Mouse (Mus musculus) yolk sac, embryonic 10.5 days (tissue): ENCODE measurements around the gene Agrp.

Source experiments
- DNase-seq: peaks from one replicate; pipeline ENCODE4 v3.0.0-alpha.2; 2017; ENCODE audit warnings: low spot score

Gene Agrp

DNA sequence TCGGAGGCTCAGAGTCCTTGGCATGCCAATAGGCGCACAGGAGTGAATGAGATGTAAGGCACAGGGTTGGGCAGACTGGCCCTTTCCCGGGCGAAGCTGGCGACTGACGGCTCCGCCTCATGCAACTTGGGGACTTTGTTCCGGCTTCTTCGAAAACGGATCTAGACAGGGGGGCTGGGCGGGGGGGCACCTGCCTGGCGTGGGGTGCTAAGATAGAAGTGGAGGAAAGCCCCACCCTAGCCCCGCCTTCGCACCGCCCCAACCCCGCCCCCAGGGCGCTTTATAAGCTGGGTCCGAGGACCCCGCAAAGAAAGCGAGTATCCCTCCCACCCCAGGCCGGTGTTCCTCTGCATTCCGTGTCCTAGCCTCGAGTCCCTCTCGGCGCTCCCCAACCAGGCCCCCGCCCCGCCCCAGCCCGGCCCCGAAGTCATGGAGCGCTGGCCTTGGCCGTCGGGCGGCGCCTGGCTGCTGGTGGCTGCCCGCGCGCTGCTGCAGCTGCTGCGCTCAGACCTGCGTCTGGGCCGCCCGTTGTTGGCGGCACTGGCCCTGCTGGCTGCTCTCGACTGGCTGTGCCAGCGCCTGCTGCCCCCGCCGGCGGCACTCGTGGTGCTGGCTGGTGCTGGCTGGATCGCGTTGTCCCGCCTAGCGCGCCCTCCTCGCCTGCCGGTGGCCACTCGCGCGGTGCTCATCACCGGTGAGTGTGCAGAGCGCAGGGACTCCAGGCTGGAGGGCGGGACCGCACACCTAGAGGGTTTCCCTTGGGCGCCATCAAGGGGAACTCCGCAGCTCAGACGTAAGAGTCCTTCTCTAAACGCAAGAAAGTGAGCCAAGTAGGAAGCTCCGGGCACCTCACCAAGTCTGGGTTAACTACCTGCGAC lies 118.5 kb downstream of the Agrp start, which contains the start of gene Hsd11b2:
Gene Hsd11b2, plus strand, starts transcription at position 320 of the 878 bp plus-strand sequence.
- peak; percentile 82 for DNase-seq

- DNase-seq, result no peak
These were observed 119.8 kb downstream of the Agrp start for GRCm38 (mm10) chr8:105517346-105517745.
